Mouse (Mus musculus): Measurements from ENCODE around the gene Rps9.
"Not testable (repeated sequence)": the region's sequence is repeated elsewhere in the genome, so short reads cannot be mapped to it uniquely, and the experiment has no call there.

The Rps9 gene

GRCm38 (mm10) chr7:3703879-3704441 is at the start of gene Rps9:
Gene Rps9, plus strand, starts transcription at chr7:3703993.
- peak; percentile 96 for DNase-seq

GRCm38 (mm10) chr7:3656966-3657365 is 46.8 kb upstream of the Rps9 start:
- DNase-seq: no peak

GRCm38 (mm10) chr7:3658578-3658977 is 45.2 kb upstream of the Rps9 start:
- DNase-seq: no peak

GRCm38 (mm10) chr7:3664524-3665214 is 39.1 kb upstream of the Rps9 start:
- peak; percentile 64 for DNase-seq

- DNase-seq: peak; percentile 98
These were observed 38.3 kb upstream of the Rps9 start, which contains the start of gene Leng1 for GRCm38 (mm10) chr7:3665215-3666114. Gene Leng1, minus strand, starts transcription at chr7:3665840.

- no peak for DNase-seq
These were observed 36.8 kb upstream of the Rps9 start for GRCm38 (mm10) chr7:3666921-3667391.

- peak; percentile 67 for DNase-seq
These were observed 29.1 kb upstream of the Rps9 start for GRCm38 (mm10) chr7:3674507-3675227.

- no peak for DNase-seq
These were observed 28.6 kb upstream of the Rps9 start for GRCm38 (mm10) chr7:3675228-3675548.

GRCm38 (mm10) chr7:3676371-3676770 is 27.4 kb upstream of the Rps9 start:
- DNase-seq: no peak

- DNase-seq: peak; percentile 75
These were observed 26.5 kb upstream of the Rps9 start, which contains the start of gene Tmc4 for GRCm38 (mm10) chr7:3677342-3677741. Gene Tmc4, minus strand, starts transcription at chr7:3677553.

GRCm38 (mm10) chr7:3683908-3684550 is 19.8 kb upstream of the Rps9 start:
- DNase-seq: no peak

- DNase-seq: no peak
These were observed 19.1 kb upstream of the Rps9 start for GRCm38 (mm10) chr7:3684698-3685097.

- no peak for DNase-seq
These were observed 18.2 kb upstream of the Rps9 start for GRCm38 (mm10) chr7:3685400-3686187.

GRCm38 (mm10) chr7:3691919-3692318 is 11.9 kb upstream of the Rps9 start:
- DNase-seq: no peak

- DNase-seq: no peak
These were observed 11.3 kb upstream of the Rps9 start, which contains the start of gene Tsen34 for GRCm38 (mm10) chr7:3692382-3692986. Gene Tsen34, plus strand, starts transcription at chr7:3692863.

- peak; percentile 99 for DNase-seq
These were observed 10.6 kb upstream of the Rps9 start, which contains the start of gene Mboat7 for GRCm38 (mm10) chr7:3692987-3693808. Gene Mboat7, minus strand, starts transcription at chr7:3693523.

GRCm38 (mm10) chr7:3693809-3694075 is 10.1 kb upstream of the Rps9 start:
- no peak for DNase-seq

GRCm38 (mm10) chr7:3694076-3694948 is 9.5 kb upstream of the Rps9 start:
- peak; percentile 84 for DNase-seq

- DNase-seq: not testable (repeated sequence)
These were observed 8.9 kb upstream of the Rps9 start for GRCm38 (mm10) chr7:3694949-3695305.
